Mouse (Mus musculus) left cerebral cortex, postnatal 36 days (tissue): ENCODE measurements around the gene Atg7. TPM values are rescaled to one million over a fixed set of nuclear protein-coding genes. Genes with fewer than 3 reads are reported as not detected.

Source experiments
- DNase-seq, 2 experiments: peaks; one replicate each; pipeline ENCODE4 v3.0.0; 2021 to 2022; ENCODE audit warnings: low spot score in 2 of 2, mixed read lengths in 1 of 2
- intact Hi-C: fragments of 180-260 bp; cut with DNase I; formaldehyde crosslinking; loops from one replicate; pipeline ENCODE4 v1.15.1; 2025
- total RNA-seq, 2 experiments: library from RNA; stranded (reverse); gene quantifications; 2 replicates each; pipeline ENCODE4 v1.2.3; 2021

The Atg7 gene
- total RNA-seq, 2 experiments from 2014 or later, result 24.8 to 25.3 TPM

DNA sequence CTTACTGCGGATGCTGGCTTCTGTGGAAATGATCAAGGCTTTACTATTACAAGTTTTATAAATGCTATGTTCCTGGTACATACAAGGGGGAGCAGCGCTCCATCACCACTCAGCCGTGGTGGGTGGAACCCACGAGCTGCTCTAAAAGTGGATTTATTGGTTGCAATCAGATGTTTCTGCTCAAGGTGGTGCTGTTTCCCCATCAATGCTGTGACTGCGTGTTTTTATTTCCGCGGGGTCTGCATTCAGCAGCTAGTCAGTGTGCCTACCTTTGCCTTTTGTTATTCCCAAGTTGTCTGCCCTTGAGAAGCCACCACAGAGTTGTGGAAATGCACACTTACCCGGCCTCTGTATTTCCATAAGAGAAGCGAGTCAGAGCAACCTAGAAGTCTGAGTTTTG is 81.0 kb downstream of the Atg7 start:
- intact Hi-C loops, result loop anchor here (2.0 to 5.0 kb wide), 4 partner anchors 148 to 303 kb away; no protein-coding TSS in a partner anchor

GRCm38 (mm10) chr6:114724351-114724750 is 81.5 kb downstream of the Atg7 start:
- no peak for DNase-seq
- intact Hi-C loops, result loop anchor here (2.0 to 5.0 kb wide), 4 partner anchors 148 to 303 kb away; no protein-coding TSS in a partner anchor

More for the DNA sequence above, 81.0 kb downstream of the Atg7 start:
- DNase-seq, result peak; percentile 42 to 55

- no peak for DNase-seq
- intact Hi-C loops, result loop anchor here (2.0 kb wide), 1 partner anchor 202 kb away; no protein-coding TSS in a partner anchor
These were observed 82.3 kb downstream of the Atg7 start for GRCm38 (mm10) chr6:114725147-114725575.

- intact Hi-C loops, result no loop called here
- no peak for DNase-seq
These were observed 83.8 kb downstream of the Atg7 start for GRCm38 (mm10) chr6:114726681-114727080.

GRCm38 (mm10) chr6:114733156-114733555 is 90.3 kb downstream of the Atg7 start:
- intact Hi-C loops, result no loop called here
- DNase-seq, result no peak

GRCm38 (mm10) chr6:114733681-114734080 is 90.8 kb downstream of the Atg7 start:
- intact Hi-C loops, result no loop called here
- no peak for DNase-seq

DNA sequence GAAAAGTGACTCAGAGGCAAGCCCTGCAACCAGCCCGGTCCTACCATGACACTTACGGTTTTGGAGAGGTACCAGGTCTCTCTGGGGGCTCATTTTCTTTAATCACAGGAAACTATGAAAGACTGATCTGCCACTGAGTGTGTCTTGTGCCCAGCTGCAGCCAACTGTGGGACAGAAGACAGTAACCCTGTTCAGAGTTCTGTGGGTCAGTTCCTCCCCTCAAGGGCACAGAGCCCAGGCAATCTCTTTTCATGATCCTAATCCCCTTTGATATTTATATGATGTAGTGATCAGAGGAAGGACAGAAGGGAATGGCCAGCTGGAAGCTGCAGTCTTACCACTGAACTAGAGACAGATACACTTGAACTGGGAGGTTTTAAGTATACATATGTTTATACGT is 92.2 kb downstream of the Atg7 start:
- intact Hi-C loops, result no loop called here
- DNase-seq, result no peak

DNA sequence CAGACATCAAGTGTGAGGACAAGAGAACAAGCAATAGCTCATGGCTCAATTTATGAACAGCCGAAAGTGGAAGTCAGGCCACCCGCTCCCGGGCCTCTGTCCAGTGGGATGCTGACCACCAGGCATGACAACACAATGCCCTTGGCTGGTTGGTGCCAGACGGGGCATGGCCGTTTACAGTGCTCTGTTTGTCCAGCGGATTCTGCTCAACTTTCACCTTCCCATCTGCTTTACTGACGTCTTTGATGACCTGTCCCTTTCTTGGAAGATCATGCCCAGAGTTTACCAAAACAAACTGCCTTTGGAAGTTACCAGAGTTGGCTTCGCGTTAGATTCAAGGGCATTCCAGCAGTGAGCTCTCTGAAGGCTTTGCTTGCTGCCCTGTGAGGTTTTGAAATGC is 93.5 kb downstream of the Atg7 start:
- intact Hi-C loops, result no loop called here
- no peak for DNase-seq

DNA sequence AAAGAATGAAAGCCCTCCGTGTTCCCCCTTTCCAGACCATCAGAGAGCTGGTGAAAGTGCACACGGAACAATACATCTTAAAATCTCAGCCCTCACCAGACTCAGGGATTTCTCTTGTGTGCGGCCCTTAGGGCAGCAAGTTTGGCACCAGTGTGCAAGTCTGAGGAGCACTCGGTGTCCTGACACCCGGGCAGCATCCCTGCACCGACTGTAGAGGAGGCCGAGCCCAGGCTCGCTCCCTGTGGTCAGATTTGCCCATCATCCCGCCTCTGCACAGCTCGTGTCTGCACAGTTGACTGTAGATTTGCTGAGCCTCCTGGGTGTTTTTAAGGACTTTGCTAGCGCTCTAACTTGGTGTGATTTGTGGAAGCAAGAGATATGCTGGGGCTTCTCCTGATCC is 94.3 kb downstream of the Atg7 start:
- no peak for DNase-seq
- intact Hi-C loops, result no loop called here

DNA sequence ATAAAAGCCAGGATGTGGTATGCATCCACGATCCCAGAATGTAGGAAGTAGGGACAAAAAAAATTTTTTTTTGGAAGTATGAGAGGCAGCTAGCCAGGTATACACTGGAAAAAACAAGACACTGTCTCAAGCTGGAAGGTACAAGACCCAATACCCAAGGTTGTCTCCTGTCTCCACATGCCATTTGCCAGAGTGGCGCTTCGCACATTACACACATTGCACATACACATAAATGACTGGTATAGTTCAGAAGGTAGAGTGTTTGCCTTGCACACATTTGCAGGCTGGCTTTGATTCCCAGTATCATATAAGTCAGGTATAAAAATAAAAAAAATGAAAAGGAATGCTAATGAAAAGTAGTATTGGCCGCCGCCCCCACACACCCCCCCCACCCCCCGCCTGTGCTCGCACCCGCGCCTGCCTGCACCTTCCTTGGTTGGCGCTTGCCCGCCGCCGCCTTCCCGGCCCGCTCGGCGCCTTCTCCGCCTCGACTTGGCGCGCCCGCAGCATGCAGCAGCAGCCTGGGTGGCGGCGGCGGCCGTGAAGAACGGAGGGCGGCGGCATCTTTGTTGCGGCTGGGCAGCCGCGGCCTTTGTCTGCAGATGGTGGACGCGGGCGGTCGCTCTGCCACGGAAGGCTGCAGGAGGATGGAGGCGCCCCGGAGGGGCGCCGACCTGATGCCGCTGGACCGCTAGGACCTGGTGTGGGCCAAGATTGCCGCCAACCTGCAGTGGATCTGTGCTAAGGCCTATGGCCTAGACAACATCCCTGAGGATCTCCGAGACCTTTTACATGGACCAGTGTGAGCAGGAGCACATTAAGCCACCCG is 95.2 kb downstream of the Atg7 start:
- peak in 1 of 2 experiments; percentile 38 for DNase-seq

DNA sequence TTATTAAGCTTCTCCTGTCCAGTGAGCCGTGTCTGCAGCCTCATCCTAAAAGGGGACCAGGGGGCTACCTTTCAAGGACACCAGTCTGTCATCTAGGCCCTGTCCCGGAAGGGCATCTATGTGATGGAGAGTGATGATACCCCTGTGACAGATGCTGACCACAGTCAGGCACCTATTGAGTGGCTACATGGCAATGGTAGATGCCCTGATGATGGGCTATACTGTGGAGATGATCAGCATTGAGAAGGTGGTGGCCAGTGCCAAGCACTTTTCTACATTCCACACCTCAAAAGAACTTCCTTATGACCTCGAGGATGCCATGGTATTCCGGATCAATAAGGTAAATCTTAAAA is 95.8 kb downstream of the Atg7 start:
- intact Hi-C loops, result no loop called here
- DNase-seq, result no peak

More for the DNA sequence above, 95.2 kb downstream of the Atg7 start:
- intact Hi-C loops, result no loop called here

DNA sequence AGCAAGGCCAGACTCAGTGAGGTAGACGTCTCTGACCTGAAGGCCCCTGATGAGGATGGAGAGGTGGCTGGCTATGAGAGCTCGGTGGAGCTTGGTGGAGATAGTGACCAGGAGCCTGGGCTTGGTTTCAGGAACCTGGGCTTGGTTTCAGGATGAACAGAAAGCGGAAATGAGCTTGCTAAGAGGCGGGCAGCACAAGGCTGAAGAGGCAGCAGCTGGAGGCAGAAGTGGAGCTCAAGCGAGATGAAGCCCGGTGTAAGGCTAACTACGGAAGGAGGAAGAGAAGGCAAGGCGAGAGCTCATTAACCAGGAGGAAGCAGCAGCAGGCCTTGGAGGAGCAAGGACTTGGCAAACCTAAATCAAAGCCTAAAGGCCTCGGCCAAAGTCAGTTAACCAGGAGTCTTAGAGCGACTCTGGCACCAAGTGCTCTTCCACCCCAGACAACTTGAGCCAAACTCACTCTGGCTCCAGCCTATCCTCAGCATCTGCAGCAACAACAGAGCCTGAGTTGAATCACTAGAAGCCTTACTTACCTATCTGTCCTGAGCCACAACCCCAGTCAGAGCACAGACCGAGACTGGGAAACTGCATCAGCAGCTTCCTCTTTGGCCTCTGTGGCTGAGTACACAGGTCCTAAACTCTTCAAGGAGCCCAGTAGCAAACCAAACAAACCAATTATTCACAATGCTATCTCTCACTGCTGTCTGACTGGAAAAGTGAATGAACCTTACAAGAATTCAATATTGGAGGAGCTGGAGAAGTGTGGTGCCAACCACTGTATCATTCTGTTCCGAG is 99.5 kb downstream of the Atg7 start:
- no peak for DNase-seq
- intact Hi-C loops, result no loop called here

GRCm38 (mm10) chr6:114743126-114743525 is 100.2 kb downstream of the Atg7 start:
- intact Hi-C loops, result no loop called here
- DNase-seq, result no peak

- intact Hi-C loops, result no loop called here
- no peak for DNase-seq
These were observed 100.9 kb downstream of the Atg7 start for GRCm38 (mm10) chr6:114743845-114744244.

GRCm38 (mm10) chr6:114746439-114746974 is 103.6 kb downstream of the Atg7 start:
- intact Hi-C loops, result no loop called here
- DNase-seq, result no peak

- intact Hi-C loops, result no loop called here
- no peak for DNase-seq
These were observed 105.5 kb downstream of the Atg7 start for GRCm38 (mm10) chr6:114748419-114748818.

DNA sequence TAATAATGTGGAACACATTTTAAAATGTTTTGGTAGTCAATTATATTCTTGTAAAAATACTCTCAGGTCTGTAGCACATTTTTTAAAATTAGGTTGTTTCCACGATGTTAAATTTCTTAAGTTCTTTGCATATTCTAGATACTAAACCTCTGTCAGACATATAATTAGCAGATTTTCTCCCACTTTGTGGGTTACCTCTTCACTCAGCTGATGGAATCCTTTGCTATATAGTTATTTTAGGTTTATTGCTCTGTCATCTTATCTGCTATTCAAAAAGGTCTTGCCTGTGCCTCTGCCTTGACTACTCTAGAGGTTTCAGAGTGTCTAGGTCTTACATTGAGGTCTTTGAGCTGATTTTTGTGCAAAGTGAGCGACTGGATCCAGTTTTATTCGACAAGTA is 106.0 kb downstream of the Atg7 start:
- no peak for DNase-seq
- intact Hi-C loops, result no loop called here

DNA sequence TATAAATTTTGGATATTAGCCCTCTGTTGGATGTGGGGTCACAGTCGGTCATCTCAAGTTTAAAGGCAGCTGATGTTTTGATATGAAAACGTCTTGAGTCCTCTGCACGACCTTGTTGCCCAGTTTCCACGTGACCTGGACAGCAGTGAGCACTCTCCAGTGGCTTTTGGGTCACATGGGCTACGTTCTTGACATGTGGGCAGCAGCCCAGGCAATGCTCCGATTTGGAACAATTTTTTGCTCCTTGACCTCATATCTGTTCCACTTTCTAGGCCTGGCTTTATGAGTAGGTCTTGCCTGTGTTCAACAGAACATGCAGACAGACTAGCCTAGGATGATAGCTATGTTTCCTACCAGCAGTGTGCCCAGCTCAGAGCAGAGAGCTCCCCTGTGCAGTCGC is 115.9 kb downstream of the Atg7 start:
- intact Hi-C loops, result no loop called here
- DNase-seq, result no peak

DNA sequence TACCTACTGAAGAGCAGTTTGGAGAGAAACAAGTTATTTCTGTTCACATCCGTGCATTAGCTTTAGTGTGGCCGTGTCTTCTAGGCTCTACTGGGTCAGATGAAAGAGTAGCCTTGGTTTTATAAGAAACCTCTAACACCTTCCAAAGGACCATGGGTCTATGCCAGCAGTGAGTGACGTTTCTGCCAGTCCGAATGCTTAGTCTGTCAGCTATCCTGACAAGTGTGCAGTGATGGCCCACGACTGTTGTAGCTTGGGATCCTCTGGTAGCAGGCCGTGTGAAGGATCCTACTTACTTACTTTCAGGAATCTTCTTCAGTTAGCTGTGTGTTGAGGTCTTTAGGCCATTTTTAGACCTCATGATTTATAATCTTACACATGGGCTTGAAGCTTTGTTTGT is 123.4 kb downstream of the Atg7 start:
- DNase-seq, result no peak
- intact Hi-C loops, result no loop called here

GRCm38 (mm10) chr6:114767710-114768109 is 124.8 kb downstream of the Atg7 start:
- intact Hi-C loops, result no loop called here
- no peak for DNase-seq
